Mouse (Mus musculus): ENCODE results near the gene Tnnt3. TPM values are rescaled to one million over a fixed set of nuclear protein-coding genes. Genes with fewer than 3 reads are reported as not detected.

Gene Tnnt3
- total RNA-seq, 2 experiments from 2014 or later = 118 to 299 TPM

- DNase-seq (ENCODE audit: low spot score in 2 of 2) = no peak
Measured at GRCm38 (mm10) chr7:142505942-142506341, 7.3 kb downstream of the Tnnt3 start.

DNA sequence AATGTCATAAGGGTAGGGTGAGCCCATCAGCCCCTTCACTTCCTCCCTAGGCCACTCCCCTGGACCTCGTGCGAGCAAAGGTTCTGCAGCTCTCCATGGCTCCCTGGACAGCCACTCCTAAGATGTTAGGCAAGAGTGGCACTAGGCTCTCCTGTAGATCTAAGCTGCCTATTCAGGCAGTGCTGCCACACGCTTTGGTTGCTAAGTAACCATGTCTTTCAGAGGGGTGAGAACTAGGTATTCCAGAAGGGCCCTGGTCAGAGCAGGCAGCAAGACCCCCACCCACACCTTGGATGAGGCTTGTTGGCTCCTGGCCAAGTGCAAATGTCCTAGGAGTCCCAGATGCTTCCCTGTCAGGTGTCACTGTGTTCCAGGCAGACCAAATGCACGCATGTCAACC lies 7.9 kb downstream of the Tnnt3 start:
- DNase-seq (ENCODE audit: low spot score in 2 of 2) = no peak

DNA sequence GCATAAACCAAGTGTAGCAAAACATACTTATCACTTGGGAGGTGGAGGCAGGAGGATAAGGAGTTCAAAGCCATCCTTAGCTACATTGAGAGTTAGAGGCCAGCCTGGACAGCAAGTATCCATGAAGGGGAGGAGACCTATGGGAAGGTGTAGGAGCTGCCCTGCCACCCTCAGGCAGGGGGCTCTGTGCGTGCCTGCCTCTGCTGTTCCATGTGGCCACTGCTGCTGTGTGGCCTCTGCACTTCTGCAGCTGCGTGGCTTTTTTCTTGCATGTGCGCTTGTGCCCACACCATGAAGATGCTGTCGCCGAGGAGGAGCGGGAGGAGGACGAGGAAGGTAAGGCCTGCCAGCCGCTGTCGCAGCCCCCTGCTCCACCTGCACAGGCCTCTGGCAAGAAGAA lies 8.8 kb downstream of the Tnnt3 start:
- DNase-seq (ENCODE audit: low spot score in 2 of 2) = no peak

DNA sequence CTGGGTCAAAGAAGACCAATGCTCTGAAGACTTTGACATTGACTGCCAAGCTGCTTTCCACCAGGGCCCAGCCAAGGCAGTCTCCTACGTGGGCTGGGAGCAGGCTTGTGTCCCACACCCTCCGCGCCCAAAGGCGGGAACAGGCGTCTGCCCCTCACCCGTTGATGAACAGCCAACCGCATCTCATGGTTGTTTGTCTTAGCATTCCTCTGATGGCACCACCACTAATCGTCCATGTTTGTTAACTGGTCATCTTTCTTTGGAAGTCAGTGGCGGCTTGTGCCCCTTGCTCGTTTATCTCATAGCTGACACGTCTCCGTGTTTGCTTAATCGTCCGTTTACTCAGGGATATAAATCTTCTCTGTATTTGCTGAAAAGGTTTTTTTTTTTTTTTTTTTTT lies 10.9 kb downstream of the Tnnt3 start:
- DNase-seq (ENCODE audit: low spot score in 2 of 2) = no peak

- no peak for DNase-seq (ENCODE audit: low spot score in 2 of 2)
Measured at GRCm38 (mm10) chr7:142510021-142510777, 11.6 kb downstream of the Tnnt3 start.

DNA sequence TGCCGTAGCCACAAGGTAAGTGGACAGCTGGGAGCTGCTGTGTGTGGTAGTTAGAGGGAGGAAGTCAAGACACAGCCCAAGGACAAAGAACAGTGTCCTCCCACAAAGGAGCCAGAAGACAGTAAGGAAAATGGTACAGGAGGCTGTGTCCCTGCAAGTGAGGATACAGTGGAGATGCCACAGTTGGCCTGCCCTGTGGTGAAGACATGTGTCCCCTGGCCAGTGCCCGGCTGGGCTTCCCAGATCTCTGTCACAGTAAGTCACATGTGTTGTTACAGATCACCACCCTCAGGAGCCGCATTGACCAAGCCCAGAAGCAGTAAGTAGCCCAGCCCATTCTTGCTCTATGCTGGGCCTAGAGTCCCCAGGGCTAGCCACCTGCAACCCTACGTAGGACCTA lies 15.4 kb downstream of the Tnnt3 start:
- DNase-seq (ENCODE audit: low spot score in 2 of 2) = no peak

- no peak for DNase-seq (ENCODE audit: low spot score in 2 of 2)
Measured at GRCm38 (mm10) chr7:142516221-142516978, 17.8 kb downstream of the Tnnt3 start.

DNA sequence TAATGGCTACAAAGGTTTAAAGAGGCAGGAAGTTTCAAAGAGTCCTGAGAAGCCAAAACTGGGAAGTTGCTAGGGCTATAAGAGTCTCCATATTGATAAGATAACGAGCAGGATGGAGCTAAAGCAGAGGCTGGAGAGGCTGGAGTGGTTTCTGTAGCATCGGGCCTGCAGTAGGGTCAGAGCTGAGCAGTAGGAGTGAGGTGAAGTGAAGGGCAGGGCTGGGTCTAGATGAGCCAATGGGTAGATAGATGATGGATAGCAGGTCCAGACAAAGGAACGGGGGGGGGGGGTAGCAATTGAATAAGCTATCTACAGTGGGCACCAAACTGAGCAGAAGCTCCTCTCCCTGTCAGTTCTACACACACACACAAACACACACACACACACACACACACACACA lies 18.9 kb downstream of the Tnnt3 start:
- no peak for DNase-seq (ENCODE audit: low spot score in 2 of 2)

DNA sequence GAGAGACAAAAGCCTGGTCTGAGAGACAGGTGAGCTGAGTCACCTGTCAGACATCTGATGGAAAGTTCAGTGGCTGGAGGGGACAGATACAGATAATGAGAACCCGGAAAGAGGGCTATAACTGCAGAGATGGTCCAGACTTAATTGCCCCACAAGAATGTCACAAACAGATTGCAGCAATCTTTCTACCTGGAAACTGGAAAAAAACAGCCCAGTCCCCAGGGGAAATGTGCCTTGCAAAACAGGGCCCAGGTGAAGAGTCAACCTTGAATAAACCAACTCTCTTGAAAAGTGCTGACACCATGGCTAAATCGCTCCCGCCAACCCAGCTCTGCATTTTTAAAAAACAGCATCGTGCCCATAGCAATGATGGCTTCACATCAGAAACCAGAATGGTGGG lies 21.7 kb downstream of the Tnnt3 start:
- DNase-seq (ENCODE audit: low spot score in 2 of 2) = no peak

GRCm38 (mm10) chr7:142522352-142522751 lies 23.7 kb downstream of the Tnnt3 start:
- DNase-seq (ENCODE audit: low spot score in 2 of 2) = no peak

GRCm38 (mm10) chr7:142523200-142523990 lies 24.8 kb downstream of the Tnnt3 start:
- DNase-seq (ENCODE audit: low spot score in 2 of 2) = no peak

- no peak for DNase-seq (ENCODE audit: low spot score in 2 of 2)
Measured at GRCm38 (mm10) chr7:142525342-142526178, 26.9 kb downstream of the Tnnt3 start.

DNA sequence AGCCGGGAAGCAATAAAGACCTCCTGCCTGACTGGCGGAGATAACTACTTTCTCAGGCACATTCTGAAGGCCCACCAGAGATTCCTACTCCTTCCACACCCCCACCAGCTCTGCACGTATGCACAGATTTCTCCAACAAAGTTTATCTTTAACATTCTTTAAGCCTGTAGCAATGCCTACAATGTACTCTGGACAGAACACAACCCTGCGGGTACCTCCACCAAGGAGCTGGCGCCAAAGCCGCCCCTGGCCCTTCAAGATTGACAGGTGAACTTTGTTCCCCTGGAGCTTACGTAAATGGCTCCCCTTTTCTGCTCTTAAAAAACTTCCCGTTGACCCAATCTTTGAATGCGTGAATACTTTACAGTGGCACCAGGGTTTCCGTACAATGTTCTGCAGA lies 30.7 kb downstream of the Tnnt3 start:
- no peak for DNase-seq (ENCODE audit: low spot score in 2 of 2)

DNA sequence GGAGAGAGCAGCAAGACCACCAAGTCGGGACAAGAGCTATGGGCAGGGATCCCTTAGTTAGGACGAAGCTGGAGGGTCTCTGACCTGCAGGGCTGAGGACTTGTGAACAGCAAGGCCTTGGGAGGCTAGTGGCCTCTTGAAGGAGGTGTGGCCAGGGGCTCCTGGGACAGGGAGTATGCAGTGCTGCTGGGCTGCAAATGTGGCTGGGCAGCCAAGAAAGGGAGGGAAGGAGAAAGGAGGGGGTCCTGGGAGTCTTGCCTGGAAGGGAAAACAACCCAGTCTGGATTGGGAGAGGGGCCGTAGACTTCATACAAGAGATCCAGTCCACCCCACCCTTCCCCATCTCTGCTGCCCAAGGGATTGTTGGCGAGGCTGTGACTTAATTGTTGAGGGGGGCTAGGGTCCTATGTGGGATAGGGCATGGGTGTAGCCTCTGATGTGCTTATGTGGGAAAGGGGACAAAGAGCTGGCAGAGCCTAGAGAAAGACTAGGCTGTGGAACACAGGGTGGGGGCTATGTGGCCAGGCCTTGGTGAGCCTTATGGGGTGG lies 33.4 kb downstream of the Tnnt3 start:
- DNase-seq (ENCODE audit: low spot score in 2 of 2) = no peak

GRCm38 (mm10) chr7:142532671-142533058 lies 34.0 kb downstream of the Tnnt3 start, which contains the start of gene Mrpl23:
Gene Mrpl23 (plus strand): TSS chr7:142532686.
- peak in 1 of 2 experiments; percentile 18 for DNase-seq (ENCODE audit: low spot score in 2 of 2)

DNA sequence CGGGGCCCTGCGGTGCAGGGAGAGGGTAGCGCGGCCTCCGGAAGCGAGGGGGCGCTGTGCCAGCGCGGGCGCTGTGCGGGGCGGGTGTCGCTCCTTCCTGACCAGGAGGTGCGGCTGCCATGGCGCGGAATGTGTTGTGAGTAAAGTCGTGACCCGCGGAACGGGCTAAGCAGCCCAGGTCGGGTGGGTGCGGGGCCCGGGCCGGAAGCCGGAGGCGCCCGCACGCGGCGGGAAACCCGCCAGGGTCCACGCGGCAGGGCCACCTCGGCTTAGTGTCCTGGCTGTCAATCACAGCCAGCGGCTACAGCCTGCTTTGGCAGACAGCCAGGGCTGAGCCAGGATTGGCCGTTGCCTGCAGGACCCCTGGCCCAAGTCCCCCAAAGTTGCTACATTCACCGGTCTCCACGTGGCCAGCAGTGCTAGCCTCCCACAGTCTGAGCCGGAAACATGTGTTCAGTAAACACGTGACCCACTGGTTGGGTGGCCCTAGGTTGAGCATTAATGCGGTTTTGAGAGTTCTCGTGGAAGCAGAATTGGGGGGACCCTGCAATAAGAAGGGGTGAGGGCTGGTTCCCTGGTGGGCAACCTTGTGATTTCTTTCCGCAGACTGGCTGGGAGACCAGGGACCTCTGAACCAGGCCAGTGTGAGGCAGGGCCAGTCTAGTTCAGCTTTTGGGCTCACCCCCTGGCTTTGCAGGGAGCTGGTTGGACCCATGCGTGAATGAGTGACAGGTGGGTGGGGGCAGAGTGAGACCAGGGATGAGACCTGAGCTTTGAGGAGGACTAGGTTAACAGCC lies 34.6 kb downstream of the Tnnt3 start:
- DNase-seq (ENCODE audit: low spot score in 2 of 2) = peak; percentile 67 to 78

DNA sequence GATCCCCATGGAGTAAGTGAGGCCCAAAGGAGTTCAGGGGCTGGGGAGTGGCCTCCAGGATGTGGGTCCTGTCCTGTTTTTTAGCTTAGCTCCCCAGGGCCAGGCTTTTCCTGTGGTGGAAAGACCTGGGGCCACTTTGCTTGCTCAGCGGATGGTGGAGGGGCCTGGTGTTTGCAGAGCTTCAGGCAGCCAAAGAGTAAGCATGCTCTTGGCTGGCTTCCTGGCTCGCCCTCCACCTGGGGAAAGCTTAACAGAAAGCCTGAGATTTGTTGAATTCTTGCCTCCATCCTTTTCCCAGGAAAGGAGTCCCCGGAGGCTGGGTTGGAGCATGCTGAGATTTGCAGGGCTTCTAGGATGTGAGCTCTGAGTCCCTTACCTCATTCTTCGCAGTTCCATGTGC lies 36.5 kb downstream of the Tnnt3 start:
- no peak for DNase-seq (ENCODE audit: low spot score in 2 of 2)

DNA sequence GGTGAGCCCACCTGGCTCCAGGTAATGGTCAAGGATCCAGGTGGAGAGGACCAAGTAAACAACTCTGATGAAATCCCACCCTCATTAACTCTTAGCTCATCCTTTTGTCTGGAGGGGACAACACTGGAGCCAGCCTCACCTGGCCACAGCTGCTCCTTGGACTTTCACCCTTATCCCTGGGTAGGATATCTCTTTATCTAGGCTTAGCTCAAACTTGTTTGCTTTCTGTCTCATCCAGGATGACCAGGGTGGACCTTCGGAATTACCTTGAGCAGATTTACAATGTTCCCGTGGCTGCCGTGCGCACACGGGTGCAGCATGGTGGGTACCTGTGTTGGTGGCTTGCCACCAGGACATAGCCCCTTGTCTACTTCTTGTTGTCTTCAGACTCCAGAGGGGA lies 37.2 kb downstream of the Tnnt3 start:
- no peak for DNase-seq (ENCODE audit: low spot score in 2 of 2)

- DNase-seq (ENCODE audit: low spot score in 2 of 2) = no peak
Measured at GRCm38 (mm10) chr7:142537181-142537580, 38.5 kb downstream of the Tnnt3 start.

DNA sequence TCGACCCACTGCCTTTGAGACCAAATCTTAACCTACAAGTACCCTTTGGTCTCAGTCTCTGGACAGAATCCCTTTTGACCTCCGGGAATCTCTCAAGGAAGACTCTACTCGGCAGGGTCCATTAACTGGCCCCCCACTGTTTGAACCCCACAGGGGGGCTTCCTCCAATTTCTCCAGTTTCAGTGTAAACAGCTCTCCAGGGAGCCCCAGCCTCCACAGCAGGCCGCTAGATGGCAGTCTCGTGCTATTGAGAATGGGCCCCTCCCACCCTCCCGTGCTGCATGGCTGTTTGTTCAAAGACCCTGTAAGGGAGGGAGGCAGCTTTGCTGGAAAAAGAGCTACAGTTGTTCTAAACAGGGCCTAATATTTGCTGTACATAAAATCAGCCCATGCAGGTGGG lies 39.2 kb downstream of the Tnnt3 start:
- peak; percentile 27 to 49 for DNase-seq (ENCODE audit: low spot score in 2 of 2)
